Mouse (Mus musculus): ENCODE data around the gene Tmem120a.

Gene Tmem120a

DNA sequence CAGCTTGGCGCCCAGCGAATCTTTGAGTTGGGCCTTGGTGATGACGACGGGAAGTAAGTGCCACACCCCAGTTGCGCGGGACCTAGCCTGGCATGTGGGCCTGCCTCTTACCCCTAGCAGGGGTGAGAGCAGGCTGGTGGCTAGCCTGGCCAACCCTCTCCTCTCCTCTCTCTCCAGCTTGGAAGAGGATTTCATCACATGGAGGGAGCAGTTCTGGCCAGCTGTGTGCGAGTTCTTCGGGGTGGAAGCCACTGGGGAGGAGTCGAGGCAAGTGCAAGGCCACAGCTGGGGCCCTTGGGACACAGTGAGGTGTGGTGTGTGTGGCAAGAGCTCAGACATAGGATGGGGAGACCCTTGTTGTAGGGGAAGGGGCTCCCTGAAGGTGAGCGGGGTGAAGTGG lies 13.3 kb downstream of the Tmem120a start:
- DNase-seq = no peak

DNA sequence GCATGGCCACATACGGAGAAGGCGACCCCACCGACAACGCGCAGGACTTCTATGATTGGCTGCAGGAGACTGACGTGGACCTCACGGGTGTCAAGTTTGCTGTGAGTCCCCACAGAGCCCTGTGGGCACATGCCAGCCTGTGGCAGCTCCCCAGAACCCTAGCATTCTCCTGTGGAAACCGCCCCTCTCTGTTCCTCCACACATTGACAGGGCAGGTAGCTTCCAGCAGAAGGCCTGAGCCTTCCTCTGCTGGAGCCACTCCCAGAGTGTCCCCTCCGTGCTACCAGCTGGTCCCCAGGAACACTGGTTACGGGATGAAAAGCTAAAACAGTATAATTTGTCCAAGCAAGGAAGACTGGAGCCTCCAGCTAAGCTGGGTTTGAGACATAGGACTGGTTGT lies 14.0 kb downstream of the Tmem120a start:
- DNase-seq = no peak

DNA sequence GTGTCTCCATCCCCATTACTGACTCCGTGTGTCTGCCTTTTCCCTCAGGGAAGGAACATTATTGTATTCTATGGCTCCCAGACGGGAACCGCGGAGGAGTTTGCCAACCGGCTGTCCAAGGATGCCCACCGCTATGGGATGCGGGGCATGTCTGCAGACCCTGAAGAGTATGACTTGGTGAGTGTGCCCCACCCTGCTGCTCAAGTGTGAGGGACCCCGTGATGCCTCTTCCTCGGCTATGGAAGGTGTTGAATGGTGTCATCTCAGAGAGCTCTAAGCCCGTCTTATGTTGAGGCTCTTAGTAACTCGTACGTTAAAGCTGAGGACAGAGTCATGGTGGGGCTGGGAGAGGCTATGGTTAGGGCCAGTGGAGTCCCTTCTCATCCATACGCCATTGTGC lies 14.9 kb downstream of the Tmem120a start:
- DNase-seq = no peak

DNA sequence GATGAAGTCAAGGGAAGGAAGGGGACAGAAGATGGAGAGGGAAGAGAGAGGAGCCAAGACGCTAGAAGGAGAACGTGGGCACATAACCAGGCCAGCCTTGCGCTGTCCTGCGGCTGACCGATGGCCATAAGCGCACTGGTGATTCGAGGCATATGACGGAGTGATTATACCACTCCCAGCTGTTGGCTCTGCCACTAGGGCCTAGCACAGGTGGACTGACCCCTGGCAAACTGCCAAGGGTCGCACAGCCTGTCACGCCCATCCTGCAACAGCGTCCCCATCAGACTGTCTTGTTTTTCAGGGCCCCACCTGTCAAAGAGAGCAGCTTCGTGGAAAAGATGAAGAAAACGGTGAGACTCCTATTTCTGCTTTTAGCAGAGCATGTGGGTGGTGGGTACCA lies 15.9 kb downstream of the Tmem120a start:
- DNase-seq = no peak

DNA sequence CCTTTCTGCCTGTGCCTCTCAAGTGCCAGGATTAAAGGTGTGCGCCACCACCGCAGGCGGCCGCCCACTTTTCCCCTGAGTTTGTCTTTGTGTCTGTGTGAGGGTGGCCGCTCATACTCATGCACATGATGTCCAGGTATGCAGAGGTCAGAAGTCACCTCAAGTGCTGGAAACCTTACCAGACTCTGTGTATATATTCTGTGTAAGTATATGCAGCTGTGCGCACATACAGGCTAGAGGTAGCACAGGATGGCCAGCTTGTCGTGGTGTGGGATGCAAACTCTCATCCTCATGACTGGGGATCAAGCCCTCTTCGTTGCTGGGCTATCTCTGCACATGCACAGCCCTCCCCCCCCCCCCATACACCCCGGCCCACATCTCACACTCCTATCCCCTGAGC lies 16.4 kb downstream of the Tmem120a start:
- no peak for DNase-seq

DNA sequence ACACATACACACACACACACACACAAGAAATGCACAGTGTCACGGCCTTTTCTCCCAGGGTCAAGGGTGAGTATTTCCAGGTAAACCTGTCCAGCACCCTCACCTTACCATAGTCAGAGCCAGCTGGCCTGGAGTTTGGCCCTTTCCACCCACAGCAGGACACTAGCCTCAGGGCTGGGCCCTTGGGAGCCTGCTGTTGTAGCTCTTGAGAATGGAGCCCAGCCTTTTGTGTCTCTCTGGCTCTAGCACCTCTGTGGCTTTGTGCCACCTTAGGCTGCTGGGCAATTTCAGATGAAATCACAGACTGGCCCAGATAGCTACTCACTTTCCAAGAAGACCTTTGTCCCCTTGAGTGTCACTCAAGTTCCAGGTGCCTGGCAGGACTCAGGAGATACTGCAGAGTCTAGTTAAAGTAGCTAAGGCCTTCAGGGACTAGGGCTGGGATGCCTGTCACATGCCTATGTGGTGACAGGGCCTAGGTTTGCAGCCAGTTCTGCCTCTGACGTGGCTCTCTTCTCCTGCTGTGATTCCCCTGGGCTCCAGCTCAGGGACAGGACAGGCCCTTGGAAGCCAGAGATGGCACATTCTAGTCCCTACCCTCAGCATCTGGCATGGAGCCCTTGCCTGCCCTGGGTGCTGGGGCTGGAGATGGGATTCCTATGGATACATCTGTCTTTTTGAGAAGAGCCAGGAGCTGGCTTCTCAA lies 17.5 kb downstream of the Tmem120a start:
- DNase-seq = no peak

DNA sequence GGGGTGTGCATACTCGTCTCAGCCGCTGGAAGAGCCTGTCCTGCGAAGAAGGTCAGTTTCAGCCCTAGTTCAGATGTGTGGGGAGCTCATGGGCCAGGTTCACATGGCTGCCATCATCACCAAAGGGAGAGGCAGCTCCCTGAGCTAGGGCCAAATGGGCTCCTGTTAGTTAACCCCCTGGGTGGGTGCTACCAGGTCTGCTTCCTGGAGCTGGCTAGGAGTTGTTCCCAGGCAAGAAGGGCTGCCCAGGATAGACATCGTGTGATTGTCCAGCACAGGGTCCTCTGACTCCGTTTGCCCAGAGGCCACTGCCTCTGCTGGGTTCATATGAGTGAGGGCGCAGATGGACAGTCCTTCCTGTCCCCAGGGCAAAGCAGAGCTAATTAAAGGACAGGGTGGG lies 18.3 kb downstream of the Tmem120a start:
- DNase-seq = no peak

DNA sequence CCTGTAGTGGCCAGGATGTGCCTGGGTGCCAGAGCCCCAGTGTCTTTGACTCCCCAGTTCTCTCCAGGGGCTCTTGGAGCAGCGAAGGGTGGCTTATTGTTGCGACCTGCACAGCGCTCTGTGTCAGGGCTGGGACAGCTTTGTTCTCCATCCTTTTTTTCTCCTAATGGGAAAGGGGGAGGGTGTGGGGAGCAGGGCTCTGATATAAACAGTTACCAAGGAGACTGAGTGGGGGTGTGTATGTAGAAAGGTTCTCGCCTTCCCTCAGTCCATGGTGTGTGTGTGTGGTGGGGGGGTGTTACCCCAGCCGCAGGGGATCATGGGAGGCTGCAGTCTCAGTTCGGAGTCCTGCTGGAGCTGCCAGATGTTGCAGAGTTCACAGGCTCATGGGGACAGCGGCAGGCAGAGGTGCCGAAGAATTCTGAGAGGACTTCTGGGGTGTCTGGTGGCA lies 18.8 kb downstream of the Tmem120a start:
- DNase-seq = no peak

DNA sequence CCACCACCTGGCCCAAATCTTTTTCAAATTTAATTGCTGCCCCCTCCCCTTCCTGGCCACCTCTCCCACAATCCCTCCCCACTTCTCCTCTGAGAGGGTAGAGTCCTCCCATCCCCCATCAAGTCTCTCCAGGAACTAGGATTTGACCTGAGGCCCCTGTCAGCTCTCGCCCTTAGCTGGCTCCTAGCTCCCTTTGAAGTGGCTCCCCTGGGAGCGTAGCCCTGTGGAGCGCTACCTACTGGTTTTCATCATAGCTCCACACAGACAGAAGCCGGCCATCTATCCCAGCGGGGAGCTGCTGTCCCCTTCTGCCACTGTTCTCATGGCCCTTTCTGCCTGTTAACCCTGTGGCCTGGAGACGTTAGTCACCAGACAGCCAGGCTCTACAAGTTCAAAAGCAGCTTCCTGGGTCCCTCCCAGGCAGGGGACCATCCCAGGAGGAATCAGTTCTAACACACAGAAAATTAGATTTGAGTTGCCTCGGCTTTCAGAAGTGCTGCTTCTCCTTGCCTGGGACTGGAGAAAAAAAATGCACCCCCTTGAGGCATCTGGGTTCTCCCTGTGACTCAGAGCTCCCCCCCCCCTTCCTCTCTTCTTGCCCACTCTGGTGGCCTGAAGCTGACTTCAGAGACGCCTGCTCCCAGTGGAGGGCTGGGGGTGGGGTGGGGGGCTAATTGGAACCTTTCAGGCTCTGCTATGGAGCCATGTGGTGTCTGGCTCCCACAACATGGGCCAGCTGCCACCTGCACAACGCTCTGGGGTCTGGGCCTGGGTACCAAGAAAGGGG lies 19.5 kb downstream of the Tmem120a start:
- DNase-seq = no peak

DNA sequence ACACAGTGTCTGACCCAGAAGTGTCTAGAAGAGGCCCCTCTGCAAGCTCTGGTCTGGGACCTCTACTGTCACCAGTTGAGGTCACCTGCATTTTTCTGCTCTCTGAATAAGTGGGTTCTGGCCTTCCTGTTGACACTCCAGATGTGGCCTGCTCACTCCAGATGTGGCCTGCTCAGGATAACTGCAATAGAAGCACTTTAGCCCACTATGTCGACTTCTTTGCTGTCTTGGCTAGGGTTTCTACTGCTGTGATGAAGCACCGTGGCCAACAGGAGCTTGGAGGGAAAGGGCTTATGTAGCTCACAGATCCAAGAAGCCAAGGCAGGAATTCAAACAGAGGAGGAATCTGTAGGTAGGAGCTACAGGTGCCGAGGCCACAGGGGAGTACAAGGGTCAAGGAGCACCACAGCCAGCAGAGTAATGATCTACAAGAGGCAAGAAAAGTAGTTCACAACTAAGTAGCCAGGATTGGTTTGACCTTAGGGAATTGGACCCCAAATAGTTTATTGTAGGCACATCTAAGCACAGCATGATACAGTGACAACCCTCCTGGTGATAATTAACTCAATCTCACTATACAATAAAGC lies 21.0 kb downstream of the Tmem120a start:
- no peak for DNase-seq

DNA sequence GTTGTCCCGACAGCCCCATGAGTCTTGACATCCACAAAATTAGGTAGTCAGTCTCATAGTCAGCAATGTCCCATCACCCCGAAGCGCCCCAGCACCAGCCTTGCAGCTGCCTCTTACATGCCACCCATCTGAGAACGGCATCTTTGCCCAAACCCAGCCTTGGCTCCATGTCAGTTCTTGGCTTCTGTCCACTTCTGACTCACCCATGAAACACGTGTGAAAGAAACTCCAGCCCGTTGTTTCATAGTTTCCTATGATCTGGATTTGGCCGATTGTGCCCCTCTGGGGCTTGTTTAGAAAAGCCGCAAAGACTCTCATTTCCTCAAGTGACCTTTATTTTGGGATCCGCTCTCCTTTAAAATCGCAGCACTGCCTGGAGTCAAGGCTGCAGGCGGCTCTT lies 22.1 kb downstream of the Tmem120a start:
- DNase-seq = no peak

DNA sequence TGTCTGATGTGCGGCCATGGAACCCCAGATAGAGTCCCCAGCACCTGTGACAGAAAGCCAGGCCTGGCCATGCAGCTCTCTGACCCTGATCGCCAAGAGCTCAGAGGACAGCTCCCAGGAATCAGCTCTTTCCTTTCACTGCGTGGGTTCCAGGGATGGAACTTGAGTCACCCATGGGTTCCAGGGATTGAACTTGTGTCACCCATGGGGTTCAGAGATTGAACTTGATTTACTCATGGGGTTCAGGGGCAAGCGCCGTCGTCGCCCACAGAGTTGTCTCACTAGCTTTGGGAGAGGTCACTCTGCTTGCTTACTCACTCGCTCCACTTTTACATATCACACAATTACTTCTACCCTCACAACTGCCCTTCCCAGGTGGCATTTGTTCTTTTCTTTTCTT lies 23.2 kb downstream of the Tmem120a start:
- no peak for DNase-seq

DNA sequence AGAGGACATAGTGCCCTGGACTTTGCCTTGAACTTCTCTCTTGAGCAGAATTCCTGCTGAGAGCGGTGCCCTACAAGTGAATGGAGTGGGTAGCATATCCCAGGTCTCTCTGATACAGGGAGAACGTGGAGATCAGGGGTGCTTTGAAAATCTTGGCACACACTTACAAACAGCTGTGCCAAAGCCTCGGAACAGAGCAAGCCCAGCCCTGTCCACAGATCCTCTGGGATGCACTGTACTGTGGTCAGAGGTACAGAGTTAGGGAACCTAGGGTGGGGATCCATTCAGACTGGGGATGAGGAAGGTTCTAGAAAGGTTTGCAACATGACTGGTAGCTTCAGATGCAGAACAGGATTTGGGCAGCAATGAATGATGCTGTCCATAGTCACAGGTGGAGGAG lies 24.1 kb downstream of the Tmem120a start:
- DNase-seq = no peak

DNA sequence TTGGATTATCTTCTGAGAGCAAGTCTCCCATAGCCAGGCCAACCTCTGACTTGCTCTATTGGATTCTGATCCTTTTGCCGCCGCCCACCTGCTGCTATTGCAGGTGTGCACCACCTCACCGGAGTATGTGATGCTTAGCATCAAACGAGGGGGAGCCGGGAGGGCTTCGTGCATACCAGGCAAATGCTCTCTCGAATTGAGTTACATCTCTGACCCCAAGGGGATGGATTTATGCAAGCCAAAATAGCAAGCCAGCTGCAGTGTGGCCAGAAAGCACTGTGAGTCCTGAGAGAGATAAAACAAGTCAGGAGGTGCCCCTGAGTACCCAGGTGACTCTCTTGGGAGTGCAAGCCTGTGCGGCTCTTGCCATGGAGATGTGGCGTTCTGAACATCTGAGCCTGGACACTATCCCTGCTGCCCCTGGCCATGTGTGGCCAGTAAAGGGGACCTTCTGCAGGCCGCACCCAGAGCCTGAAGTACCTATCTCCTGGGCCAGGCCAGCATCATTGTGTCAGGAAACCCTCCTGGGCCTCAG lies 24.6 kb downstream of the Tmem120a start:
- no peak for DNase-seq

DNA sequence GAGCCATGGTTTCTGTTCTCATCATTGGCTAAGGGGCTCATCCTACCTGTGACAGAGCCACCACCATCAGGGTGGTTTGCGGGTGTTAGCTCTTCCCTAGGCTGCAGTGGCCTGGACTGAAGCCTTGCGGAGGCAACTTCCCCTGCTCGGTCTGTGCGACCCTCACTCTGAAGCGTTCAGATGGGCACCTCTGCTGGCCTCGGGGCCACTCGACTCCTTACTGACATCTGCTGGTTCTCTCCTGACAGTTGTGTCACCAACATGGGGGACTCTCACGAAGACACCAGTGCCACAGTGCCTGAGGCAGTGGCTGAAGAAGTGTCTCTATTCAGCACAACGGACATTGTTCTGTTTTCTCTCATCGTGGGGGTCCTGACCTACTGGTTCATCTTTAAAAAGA lies 28.6 kb downstream of the Tmem120a start:
- peak; percentile 46 for DNase-seq

DNA sequence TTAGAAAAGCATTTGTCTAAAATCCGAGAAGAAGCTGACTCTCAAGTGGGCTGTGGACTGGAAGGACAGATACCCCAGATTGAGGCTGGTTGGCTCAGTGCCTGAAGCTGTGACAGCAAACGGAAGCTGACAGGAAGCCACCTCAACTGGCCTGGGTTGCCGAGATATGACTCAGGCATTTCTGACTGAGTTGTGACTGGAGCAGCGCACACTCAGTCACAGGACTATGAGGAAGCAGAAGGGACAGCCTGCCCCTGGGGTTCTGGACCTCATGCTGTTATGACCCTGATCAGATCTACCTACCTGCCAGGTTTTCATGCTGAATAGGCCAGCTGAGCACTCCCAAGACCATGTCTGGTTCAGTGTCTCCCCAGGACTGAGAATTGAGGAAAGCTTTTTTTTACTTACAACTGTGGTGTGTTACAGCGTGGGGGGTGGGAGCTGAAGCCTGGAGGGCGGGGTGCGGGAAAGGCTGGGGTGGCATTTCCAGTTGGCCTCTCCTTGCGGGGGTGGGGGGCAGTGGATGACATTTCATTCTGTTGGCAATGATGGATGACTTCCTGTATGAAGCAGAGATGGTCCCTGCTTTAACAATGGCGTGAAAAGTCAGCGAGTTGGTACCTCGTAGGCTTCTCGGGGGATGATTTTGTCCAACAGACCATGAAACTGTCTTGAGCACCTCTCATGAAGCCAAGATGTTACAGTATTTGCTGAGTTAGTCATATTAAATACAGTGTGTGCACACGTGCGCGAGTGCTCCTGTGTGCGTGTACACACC lies 30.6 kb downstream of the Tmem120a start:
- peak; percentile 71 for DNase-seq

DNA sequence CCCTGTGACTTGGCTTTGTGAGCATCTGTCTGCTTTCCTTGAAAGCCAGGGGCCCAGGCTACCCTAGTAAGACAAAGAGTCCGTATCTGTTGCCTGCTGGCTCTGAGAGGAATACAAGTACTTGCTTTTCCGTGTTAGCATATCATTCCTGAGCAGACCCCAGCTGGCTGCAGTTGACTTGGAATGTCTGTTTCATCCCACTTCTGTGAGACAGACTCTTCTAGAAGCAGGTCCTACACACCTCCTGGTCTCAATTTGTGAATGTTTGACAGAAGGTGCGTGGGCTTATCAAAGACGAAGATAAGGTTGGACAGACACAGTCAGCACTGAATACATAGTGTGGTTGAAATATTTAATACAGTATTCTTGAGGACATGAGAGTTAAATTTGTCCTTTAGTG lies 31.4 kb downstream of the Tmem120a start:
- DNase-seq = no peak

DNA sequence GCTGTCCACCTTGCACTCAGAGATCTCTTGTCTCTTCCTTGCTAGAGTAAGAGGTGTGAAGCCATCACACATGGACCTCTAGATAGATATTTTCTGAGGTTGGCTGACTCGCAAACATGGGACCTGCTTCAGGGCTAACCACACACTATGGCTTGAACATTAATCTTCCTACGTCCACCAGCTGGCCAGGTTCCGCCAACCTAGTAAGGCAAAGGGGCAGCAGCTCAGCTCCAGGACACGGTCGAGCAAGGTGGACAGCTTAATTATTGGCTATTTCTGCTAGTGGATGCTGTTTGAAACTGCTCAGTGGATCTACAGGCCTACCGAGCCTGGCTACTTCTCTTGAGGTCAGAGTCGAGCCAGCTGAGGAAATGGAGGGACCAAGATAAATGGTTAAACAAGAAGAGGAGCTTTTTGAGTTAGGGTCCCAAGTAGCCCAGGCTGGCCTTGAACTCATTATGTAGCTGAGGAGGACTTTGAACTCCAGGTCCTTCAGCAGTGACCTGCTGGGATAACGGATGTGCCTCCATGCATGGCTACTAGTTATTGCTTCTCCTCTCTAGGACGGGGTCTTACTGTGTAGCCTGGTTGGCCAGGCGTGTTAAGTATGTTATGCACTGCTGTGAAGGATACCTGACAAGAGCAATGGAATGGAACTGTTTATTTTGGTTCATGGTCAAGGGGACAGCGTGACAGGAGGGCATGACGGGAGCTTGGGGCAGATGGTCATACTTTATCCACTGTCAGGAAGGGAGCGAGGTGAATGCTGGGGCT lies 32.5 kb downstream of the Tmem120a start:
- DNase-seq = no peak

DNA sequence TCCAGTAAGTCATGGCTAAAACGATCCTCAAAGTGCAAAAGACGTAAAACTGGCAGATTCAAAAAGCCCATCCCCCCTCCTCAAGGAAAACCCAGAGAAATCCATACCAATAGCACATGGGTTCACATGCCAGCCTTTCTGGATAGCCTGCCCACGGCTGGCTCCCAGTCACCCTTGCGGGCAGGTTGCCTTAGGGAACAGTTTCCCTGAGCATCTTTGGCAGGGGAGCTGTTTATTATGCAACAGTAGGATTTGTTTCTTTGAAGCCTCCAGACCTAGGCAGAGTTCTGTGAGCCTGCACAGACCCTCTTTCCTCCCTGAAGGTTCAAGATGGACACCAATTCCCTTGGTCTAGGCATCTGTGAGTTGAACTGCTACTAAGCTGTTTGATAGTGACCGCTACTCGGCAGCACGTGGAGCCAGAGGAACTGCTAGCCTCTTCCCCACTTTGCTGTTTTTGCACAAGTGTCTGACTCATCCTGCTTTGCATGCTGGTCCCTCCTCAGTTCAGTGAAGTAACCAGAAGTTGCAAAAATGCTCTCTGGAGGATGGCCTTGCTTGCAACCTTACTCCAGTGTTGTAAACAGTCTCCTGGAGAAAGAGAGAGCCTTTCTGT lies 33.5 kb downstream of the Tmem120a start:
- no peak for DNase-seq

DNA sequence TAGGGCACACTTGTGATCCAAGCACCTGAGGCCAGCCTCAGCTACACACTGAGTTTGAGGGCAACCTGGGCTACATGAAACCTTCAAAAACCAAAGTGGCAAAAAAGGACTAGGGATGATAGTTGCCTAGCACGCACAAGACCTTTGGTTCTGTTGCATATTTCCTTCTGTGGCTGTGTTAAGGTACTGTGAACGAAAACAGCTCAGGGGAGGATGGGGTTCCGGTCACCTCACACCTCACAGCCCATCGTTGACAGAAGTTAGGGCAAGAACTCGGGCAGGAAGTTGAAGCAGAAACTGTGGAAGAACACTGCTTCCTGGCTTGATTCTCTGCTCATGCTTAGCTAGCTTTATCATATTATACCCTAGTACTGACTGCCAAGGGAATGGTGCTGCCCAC lies 34.5 kb downstream of the Tmem120a start:
- no peak for DNase-seq

DNA sequence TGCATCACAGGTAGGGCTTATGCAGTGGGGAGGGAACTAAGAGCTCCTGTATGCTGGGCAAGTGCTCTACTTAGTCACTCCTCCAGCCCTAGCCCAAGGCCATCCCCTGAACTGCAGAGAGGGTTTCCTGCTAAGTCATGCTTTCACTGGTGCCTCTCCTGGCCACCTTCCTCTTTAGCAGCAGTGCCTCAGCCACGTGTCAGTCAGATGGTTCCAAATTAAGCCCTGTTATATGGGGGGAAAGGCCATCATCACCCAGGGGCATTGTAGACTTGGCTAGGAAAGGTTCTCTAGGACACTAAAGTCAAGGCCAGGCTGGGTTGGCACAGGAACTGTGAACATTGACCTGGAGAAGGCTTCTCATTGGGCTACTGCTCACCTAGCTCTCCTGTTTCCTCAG lies 36.4 kb downstream of the Tmem120a start:
- DNase-seq = no peak

DNA sequence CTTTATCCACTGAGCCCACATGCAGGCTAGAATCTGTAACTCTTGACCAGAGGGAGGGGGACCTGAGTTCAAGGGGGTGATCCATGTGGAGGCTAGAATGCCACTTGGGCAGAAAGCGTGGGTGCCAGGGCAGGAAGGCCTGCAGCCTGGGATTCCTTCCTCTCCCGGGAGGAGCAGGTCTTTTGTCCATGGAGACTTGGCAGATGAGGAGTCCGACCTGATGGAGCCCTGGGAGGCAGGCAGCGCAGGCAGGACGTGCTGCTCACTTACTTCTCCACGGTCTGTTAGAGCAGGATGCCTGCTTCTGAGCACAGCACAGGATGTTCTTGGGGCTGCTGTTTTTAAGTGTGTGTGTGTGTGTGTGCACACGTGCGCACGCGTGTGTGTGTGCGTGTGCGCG lies 37.2 kb downstream of the Tmem120a start:
- DNase-seq = no peak

Measured in thymus, postnatal 4 days (tissue).